Mouse (Mus musculus) hematopoietic stem cell, adult 5-6 weeks (primary cell): ENCODE data around the gene Cyth2. TPM values are rescaled to one million over a fixed set of nuclear protein-coding genes. Genes with fewer than 3 reads are reported as not detected.

Source experiments
- ATAC-seq, 2 experiments: fragments of 125-278 bp in 1 of 2; replicated peaks in 1 of 2; 2 replicates each; pipeline ENCODE4 v1.8.0; 2016 to 2017; ENCODE audit warnings: inconsistent platforms in 2 of 2, mild to moderate bottlenecking in 2 of 2, moderate number of reproducible peaks in 2 of 2, low read depth in 1 of 2, moderate TSS enrichment in 1 of 2; ENCODE audit not compliant: low FRiP score in 2 of 2, poor library complexity in 2 of 2, severe bottlenecking in 2 of 2, insufficient read depth in 1 of 2, low TSS enrichment in 1 of 2
- total RNA-seq: library from RNA; stranded (forward); fragments of 172-1452, 232-1000 nt; gene quantifications from 2 replicates; pipeline ENCODE4 v1.2.3, GENCODE M21; 2017

The Cyth2 gene
- total RNA-seq, 1 experiment from 2014 or later: 82.7 TPM

- ATAC-seq: no peak
Measured at GRCm38 (mm10) chr7:45767500-45767899, 46.9 kb downstream of the Cyth2 start.

- ATAC-seq: no peak
Measured at GRCm38 (mm10) chr7:45766764-45767163, 47.6 kb downstream of the Cyth2 start.

GRCm38 (mm10) chr7:45765995-45766394 is 48.4 kb downstream of the Cyth2 start:
- ATAC-seq: no peak

GRCm38 (mm10) chr7:45760151-45760550 is 54.2 kb downstream of the Cyth2 start:
- no peak for ATAC-seq

- ATAC-seq: peak in 1 of 2 experiments; percentile 42; a peak in 1 of 4 replicates
Measured at GRCm38 (mm10) chr7:45759400-45759799, 55.0 kb downstream of the Cyth2 start.

Other genes starting within 250 kb of the Cyth2 start
- 16.4 and 20.9 TPM in 2 replicates for gene Bcat2, start 244.4 kb downstream of the Cyth2 start, total RNA-seq
- gene Fgf21, start 199.1 kb downstream of the Cyth2 start, total RNA-seq: not detected in 2 replicates
- gene Fut1, start 197.3 kb downstream of the Cyth2 start, total RNA-seq: 0.25 TPM in 1 of 2 replicates, not detected in the other
- not detected in 2 replicates for gene Izumo1, start 192.8 kb downstream of the Cyth2 start, total RNA-seq
- gene Rasip1, start 187.1 kb downstream of the Cyth2 start, total RNA-seq: 0.94 TPM in 1 of 2 replicates, not detected in the other
- gene Mamstr, start 174.6 kb downstream of the Cyth2 start, total RNA-seq: not detected in 2 replicates
- gene Fut2, start 148.2 kb downstream of the Cyth2 start, total RNA-seq: not detected in 2 replicates
- gene Ntn5, start 130.6 kb downstream of the Cyth2 start, total RNA-seq: not detected in 2 replicates
- gene Sec1, start 120.2 kb downstream of the Cyth2 start, total RNA-seq: not detected in 2 replicates
- gene Car11, start 114.7 kb downstream of the Cyth2 start, total RNA-seq: 0.30 and 1.1 TPM in 2 replicates
- gene Dbp, start 109.5 kb downstream of the Cyth2 start, total RNA-seq: 11.5 and 25.3 TPM in 2 replicates
- gene Rpl18, start 99.1 kb downstream of the Cyth2 start, total RNA-seq: 1,764 and 1,816 TPM in 2 replicates
- gene Sphk2, start 96.6 kb downstream of the Cyth2 start, total RNA-seq: 8.2 and 10.9 TPM in 2 replicates
- gene Fam83e, start 93.4 kb downstream of the Cyth2 start, total RNA-seq: 0.79 and 1.8 TPM in 2 replicates
- not detected in 2 replicates for gene Spaca4, start 88.8 kb downstream of the Cyth2 start, total RNA-seq
- 0.10 TPM in 1 of 2 replicates, not detected in the other for gene Lmtk3, start 30.8 kb downstream of the Cyth2 start, total RNA-seq
- 4.1 TPM in 1 of 2 replicates, not detected in the other for gene Sult2b1, start 29.9 kb downstream of the Cyth2 start, total RNA-seq
- gene Kcnj14, start 10.2 kb upstream of the Cyth2 start, total RNA-seq: 0.63 TPM in 1 of 2 replicates, not detected in the other
- 17.1 and 19.3 TPM in 2 replicates for gene Grwd1, start 16.4 kb upstream of the Cyth2 start, total RNA-seq
- 56.0 and 63.8 TPM in 2 replicates for gene Kdelr1, start 58.2 kb upstream of the Cyth2 start, total RNA-seq
- gene Grin2d, start 63.8 kb upstream of the Cyth2 start, total RNA-seq: 0.10 and 0.31 TPM in 2 replicates
- not detected in 2 replicates for gene Syngr4, start 82.1 kb upstream of the Cyth2 start, total RNA-seq
- 16.2 and 19.6 TPM in 2 replicates for gene Tmem143, start 82.4 kb upstream of the Cyth2 start, total RNA-seq
- gene Emp3, start 106.8 kb upstream of the Cyth2 start, total RNA-seq: 193 and 200 TPM in 2 replicates
- gene Ccdc114, start 109.5 kb upstream of the Cyth2 start, total RNA-seq: 3.2 and 6.8 TPM in 2 replicates
- not detected in 2 replicates for gene Abcc6, start 215.7 kb upstream of the Cyth2 start, total RNA-seq
- gene Nomo1, start 219.1 kb upstream of the Cyth2 start, total RNA-seq: 36.7 and 48.5 TPM in 2 replicates